Mouse (Mus musculus) cerebellum, adult 11 months (tissue): Measurements from ENCODE around the gene Olfr1373.
"Not testable (repeated sequence)": the region's sequence is repeated elsewhere in the genome, so short reads cannot be mapped to it uniquely, and the experiment has no call there.

Experiments used
- DNase-seq: peaks from one replicate; pipeline ENCODE4 v3.0.0; 2022

Gene Olfr1373

GRCm38 (mm10) chr11:52145428-52145827 lies at the start of gene Olfr1373:
TSS of gene Olfr1373 (minus strand) at chr11:52145528.
- not testable (repeated sequence) for DNase-seq

DNA sequence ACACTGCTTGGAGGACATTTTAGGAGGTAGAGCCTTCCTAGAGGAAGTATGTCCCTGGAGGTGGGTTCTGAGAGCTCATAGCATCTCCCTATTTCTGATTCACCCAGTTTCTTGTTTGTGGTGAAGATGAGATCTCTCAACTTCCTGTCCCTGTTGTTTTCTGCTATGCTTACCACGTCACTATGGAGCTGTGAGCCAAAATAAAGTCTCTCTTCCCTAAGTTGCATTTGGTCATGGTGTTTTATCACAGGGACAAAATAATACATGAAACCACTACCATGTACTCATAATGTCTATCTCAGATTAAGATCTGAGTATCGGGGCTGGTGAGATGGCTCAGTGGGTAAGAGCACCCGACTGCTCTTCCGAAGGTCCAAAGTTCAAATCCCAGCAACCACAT lies 35.3 kb upstream of the Olfr1373 start:
- DNase-seq, result not testable (repeated sequence)

GRCm38 (mm10) chr11:52179897-52180296 lies 34.6 kb upstream of the Olfr1373 start:
- not testable (repeated sequence) for DNase-seq

DNA sequence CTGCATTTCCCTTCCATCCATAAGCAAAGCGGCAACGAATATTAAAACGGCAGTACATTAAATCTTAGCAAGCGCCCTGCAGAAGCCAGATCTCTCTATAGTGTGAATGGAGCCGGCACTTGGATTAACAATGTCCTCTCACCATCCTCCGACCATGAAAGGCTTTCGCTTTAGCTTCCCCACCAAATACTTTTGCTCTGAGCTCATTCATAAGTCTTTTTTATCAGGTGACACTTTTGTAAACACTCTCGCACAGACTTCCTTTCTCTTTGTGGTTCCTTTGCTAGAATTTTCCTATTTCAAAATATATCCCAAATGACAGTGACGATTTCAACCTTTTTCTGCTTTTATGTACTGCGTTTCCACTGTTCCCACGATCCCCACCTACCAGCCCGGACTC lies 23.1 kb upstream of the Olfr1373 start:
- no peak for DNase-seq

GRCm38 (mm10) chr11:52167901-52168302 lies 22.6 kb upstream of the Olfr1373 start:
- not testable (repeated sequence) for DNase-seq

GRCm38 (mm10) chr11:52167126-52167525 lies 21.8 kb upstream of the Olfr1373 start:
- peak; percentile 10 for DNase-seq

- no peak for DNase-seq
These were observed 18.6 kb upstream of the Olfr1373 start for GRCm38 (mm10) chr11:52163926-52164325.

GRCm38 (mm10) chr11:52143675-52144074 lies 1.7 kb downstream of the Olfr1373 start:
- not testable (repeated sequence) for DNase-seq

GRCm38 (mm10) chr11:52130451-52131068 lies 14.8 kb downstream of the Olfr1373 start:
- DNase-seq, result no peak

DNA sequence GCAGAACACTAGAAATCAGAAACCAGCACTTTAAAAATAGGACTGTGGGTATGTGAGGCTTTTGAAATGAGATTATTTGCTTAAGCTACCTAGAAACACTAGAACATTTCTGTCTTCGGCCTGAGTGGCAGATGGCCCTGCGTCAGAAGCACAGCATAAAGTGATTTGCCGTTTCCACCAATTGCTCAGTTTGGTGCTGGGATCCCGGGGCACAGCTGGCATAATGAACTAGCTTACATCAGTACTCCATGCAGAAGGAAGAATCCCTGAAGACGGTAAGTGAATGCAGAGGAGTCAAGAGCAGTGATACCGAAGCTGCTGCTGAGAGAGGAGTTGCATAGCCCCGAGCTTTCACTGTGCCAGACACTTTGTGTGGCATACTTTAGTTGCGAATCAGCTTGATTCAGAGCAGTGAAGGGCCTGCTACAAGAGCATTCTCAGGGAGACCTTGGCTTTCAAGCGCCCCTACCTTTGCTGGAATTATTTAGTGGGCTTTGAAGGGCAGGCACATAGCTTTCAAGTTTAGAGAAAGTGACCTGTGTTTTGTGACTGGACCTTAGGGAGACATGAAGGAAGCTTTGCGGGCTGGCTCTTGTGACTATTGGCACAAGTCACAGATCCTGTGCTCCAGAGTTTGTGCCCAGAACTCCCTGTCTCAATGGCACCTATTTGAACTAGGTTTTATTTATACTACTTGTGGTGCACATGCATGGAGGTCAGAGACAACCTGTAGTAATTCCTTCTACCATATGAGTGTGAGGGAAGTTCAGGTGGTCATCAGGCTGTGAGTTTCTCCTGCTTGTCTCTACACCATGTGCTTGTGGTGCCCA lies 15.5 kb downstream of the Olfr1373 start:
- DNase-seq, result no peak

GRCm38 (mm10) chr11:52129171-52129570 lies 16.2 kb downstream of the Olfr1373 start:
- DNase-seq, result no peak

GRCm38 (mm10) chr11:52128316-52129061 lies 16.8 kb downstream of the Olfr1373 start:
- no peak for DNase-seq

DNA sequence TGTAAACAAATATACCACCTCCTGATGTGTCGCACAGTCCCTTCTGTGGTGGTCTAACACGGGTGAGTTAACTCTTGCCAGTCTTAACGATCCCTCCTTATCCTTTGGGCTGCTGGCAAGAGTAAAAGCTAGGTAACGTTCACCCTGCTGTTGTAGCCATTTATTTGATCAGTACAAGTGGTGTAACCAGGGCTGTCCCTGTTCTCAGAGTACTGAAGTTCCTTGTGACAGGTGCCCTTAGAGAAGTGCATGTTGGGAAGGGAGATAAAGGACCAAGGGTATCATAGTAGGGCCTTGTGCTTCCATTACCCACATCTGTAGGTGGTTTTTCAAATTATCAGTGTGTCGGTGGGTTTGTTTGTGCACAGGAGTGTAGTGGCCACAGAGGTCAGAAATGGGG lies 17.6 kb downstream of the Olfr1373 start:
- DNase-seq, result no peak

DNA sequence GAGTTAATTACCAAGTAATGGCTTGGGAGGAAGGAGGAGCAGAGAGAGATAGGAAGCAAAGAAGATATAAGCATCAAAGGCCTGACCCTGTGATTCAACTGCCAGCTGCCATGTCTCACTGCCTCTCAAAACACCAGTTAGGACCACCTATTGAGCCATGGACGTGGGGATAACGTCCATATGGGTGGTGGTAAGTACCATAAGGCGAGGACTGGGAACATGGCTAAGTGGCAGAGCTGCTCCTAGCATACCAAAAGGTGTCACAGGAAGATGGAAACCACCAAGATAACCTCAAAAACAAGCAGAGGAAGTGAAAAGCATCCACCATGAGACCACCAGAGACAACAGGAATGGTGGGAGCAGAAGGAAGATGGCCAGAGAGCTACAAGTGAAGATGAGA lies 18.2 kb downstream of the Olfr1373 start:
- no peak for DNase-seq

- no peak for DNase-seq
These were observed 20.9 kb downstream of the Olfr1373 start for GRCm38 (mm10) chr11:52124468-52124867.

DNA sequence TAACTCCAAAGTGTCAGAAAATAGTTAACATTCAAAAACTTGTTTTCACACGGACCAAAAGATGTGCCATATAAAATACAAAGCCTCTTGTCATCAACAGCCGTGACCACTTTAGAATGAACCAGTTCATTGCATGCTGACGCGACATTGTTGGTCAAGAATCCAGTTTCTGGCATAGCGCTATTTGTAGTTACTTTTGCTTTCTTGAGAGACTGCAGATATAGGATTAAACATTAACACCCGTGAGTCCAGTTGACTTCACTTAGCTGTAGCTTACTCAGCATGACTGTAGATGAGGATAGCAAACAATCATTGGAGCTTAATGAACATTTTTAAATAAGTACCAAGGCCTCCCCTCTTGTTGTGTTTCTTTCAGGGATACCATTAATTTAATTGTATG lies 23.3 kb downstream of the Olfr1373 start:
- no peak for DNase-seq

GRCm38 (mm10) chr11:52120415-52120814 lies 24.9 kb downstream of the Olfr1373 start:
- not testable (repeated sequence) for DNase-seq

DNA sequence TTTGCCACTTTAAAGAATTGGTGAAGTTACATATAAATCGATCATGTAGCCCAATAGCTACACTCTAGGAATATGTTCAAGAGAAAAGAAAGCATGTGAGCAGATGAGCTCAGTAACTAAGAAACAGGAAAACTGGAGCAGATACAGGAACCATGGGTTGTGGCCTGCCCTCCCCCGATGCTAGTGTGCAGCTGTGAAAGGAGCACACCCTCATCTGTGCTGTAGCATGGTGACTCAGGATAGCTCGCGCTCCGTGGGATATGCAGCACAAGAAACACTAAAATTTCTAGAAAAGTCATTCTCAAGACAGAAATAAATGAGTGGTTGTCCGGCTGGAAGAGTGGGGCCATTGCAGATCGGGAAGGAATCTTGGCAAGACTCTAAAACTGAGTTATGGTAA lies 28.2 kb downstream of the Olfr1373 start:
- no peak for DNase-seq

- DNase-seq, result not testable (repeated sequence)
These were observed 29.2 kb downstream of the Olfr1373 start for GRCm38 (mm10) chr11:52116117-52116516.

- DNase-seq, result no peak
These were observed 29.8 kb downstream of the Olfr1373 start for GRCm38 (mm10) chr11:52115479-52115878.

DNA sequence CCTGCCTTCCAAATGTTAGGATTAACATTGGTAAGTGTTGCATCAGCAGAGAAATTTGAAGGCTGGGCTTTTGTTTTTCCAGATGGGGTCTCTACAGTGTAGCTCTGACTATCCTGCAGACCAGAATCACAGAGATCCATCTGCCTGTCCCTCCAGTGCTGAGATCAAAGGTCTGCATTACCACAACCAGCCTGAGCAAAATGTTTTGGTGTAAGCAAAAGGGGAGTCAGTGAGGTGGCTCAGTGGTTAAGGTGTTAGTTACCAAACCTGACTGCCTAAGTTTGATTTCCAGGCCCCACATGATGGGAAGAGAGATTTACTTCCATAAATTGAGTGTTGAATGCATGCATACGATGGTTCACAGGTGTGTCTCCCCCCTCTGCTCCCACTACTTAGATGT lies 35.9 kb downstream of the Olfr1373 start:
- no peak for DNase-seq

DNA sequence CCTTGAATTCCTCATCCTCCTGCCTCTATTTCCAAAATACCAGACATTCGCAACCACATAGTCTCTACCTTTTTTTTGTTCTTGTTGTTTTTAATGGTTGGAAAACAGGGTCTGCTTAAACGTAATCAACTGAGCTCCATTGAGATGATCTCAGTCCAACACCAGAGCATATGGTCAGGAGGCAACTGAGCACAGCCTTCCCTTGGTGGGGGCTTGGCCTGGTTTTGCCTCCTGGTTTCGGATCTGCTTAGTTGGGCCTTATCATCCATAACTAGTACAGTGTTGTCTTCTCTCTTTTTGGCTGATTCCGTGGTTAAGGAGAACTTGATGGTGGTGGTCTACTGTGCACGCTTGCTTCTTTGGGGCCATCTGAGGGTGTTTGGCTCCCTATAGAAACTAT lies 36.5 kb downstream of the Olfr1373 start:
- peak; percentile 20 for DNase-seq

DNA sequence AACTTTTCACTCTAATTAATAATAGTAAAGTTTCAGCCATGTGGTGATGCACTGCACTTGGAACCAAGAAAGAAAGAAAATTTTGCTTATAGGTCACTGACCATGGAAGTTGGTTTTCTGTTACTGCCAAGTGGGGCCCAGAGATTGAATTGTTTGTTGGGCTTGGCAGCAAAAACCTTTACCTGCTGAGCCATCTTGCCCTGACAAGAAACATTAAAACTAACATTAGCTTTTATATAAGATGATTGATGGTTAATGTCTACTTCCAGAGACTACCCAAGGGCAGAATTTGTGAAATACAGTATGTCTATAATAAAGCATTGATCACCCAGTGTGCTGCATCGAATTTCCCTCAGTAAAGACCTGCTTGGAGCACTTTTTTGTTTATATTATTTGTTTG lies 38.9 kb downstream of the Olfr1373 start:
- DNase-seq, result no peak

DNA sequence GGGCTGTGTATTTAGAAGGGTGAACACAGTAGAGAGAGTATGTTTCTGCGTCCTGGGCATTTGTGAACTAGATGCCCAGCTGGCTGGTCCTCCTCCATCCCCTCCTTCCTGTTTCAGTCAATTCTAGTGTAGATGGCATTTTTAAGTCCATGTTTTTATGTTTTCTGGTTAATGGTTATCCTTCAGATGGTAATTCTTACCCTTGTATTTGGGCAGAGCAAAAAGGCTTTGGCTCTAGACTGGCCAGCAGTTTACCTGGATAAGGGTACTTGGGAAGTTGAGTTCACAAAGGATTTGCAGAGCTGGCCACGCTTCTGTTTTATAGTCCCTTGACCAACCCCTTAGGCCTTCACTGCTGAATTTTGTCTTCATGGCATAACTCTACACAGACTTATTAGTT lies 39.3 kb downstream of the Olfr1373 start:
- no peak for DNase-seq
